Mouse (Mus musculus) ovary, adult 18-20 months (tissue): Measurements from ENCODE around the gene Arhgef3.

Source experiments
- DNase-seq: peaks from one replicate; pipeline ENCODE4 v3.0.0; 2022; ENCODE audit warnings: low spot score, mixed read lengths

Arhgef3 gene

DNA sequence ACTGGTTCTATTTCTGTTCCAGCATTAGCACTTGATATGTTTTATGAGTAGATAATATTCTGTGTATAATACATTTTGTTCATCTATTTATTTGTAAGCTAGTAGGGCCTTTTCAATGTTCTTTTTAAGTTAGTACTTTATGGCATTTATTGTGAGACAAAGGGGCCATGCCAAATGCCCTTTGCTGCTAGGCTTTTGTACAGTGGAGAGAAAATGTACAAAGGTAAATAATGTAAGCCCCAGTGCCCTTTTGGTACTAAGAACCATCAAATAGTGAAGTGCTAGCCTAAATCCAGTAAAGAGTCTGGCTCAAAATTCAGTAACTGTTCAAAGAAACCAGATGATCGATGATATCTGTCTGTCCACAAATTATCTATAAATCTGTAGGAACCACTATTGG lies 307.6 kb downstream of the Arhgef3 start:
- no peak for DNase-seq

DNA sequence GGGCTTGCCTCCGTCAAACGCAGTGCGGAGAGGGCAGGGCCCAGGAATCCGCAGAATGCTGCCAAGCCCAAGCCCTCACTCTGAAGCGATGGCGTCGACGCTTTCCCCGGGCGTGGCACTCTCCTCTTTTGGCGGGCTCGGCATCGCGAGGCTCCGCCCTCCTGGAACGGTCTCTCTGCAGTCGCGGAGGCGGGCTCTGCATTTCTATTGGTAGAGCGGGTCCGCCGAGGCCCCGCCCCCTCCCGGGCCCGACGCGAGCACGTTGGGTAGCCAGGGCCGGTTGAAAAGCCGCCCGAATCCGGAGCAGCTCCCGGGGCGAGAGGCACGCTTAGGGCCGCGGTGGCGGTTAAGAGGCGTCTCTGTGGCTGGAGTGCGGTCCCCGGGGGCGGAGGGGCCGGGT lies 313.9 kb downstream of the Arhgef3 start, which contains the start of gene Fam208a:
Gene Fam208a (plus strand): TSS at position 262 of the 400 bp plus-strand sequence.
- DNase-seq: peak; percentile 87

DNA sequence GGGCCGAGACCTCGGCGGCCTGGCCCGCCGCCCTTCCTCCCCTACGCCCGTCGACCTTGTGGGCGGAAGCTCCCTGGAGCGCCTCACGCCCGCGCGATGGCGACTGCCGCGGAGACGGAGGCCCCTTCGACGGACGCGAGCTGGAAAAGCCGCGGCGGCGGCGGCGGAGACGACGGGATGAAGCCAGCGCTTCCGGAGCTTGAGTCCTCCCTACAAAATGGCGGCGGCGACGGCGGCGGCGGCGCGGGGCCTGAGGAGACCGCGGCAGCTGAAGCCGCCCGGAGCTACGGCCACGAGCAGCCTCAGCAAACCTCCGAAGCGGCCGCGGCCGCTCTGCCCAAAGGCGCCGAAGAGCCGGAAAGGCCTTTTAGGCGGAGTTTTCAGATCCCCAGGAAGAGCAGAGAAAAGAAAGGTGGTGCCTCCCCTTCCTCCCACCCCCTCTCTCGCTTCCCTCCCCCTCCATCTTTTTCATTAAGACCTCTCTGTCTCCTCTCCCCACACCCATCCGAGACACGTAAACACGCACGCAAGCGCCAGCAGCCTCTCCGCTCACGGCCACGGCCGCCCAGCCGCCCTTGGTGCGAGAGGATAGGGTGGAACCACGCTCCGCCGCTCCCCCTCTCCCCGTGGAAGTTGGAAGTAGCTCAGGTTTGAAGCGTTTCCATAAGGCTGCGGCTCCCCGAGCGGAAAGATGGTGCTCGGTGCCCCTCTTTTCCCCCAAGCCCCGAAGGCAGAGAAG lies 314.4 kb downstream of the Arhgef3 start:
- peak; percentile 87 for DNase-seq

DNA sequence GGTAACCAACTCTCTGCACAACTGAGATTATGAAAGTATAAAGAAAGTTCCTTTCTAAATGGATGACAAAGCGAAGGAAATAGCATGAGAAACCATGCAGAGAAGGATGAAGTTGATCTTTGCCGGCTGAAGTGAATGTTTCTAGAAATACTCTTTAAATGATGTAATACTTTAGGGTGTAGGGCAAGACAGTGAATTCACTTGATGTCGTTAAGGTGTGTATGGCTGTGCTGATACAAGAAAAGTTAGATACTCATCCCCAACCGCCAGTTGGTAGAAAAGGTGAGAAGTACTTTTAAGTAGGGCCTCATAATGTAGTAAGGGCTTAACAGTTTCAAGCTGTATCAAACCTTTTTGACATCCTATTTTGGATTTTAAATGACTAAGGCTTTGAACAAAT lies 315.6 kb downstream of the Arhgef3 start:
- no peak for DNase-seq

DNA sequence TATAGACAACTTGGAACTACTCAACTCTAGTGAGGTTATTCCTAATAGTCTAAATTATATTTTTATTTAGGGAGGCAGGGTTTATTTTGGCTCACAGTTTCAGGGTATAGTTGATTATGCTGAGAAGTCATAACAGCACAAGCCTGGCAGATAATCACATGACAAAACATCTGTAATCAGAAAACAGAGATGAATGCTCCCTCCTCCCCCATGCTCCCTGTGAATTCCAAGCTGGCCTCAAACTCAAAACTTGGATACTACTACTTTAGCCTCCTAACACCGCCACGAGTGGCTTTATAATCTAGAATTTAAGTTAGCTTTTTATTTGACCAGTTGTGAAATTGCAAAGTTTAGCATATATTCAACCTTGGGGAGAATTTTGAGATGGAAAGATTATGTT lies 317.4 kb downstream of the Arhgef3 start:
- no peak for DNase-seq

DNA sequence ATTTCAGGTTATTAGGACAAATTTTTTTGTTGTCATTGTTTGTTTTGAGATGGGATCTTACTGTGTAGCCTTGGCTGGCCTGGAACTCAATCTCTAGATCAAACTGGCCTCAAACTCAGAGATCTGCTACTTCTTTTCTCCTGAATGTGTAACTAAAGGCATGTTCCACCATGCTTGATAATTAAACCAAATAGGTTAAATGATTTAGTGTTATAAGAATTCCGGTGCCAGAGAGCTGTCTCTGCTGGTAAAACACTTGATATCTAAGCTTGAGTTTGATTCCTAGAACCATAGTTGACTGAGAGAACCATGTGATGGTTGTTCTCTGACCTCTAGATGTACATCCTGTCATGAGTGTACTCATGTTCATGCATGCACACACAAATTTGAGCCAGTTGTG lies 321.4 kb downstream of the Arhgef3 start:
- DNase-seq: no peak

DNA sequence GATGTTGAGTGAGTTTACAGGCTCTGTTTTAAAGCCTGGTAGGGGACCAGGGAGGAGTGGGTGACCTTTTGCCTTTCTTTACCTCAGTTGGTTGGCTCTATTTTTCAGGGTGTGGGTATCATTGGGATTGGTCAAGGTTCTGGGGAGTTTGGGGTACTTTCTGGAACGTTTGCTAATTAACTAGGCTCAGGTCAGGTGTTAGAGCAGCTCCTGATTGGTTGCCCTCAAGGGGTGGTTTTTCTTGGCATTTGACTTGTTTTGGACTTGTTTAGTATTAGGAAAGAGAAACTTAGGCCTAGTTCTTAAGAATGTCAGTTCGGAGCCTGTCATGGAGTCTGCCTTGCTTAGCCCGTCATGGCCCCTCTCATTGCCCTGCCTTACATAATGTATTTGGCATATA lies 322.1 kb downstream of the Arhgef3 start:
- DNase-seq: no peak

DNA sequence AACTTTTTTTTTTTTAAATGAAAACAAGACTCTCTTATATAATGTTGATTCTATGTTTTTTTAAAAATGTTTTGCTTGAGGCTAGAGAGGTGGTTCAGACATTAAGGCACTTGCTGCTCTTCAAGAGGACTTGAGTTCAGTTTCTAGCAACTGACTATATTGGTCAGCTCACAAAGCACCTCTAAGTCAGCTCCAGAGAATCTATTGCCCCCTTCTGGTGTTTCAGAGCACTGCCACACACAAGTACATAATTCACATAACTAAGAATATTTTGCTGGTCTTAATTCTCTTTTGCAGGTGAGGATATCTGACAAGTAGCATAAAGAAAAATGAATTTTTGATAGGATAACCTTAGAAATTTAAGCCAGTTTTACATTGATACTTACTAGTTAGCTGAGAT lies 326.2 kb downstream of the Arhgef3 start:
- no peak for DNase-seq

DNA sequence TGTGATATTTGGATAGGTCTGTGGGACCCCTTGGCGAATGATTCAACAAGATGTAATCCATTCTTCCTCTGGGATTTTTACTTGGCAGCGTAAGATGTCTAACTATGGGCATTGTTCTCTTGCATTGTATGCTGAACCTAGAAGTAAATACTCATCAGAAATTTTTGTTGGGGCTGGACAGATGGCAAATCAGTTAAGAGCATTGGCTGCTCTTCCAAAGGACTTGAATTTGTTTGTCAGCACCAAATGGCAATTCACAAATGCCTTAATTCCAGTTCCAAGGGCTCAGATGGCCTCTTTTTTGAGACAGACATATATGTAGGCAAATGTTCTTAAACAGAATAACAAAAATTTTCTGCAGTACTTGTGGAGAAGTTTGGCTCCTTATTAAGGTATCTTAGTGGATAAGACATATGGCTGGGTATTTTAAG lies 330.2 kb downstream of the Arhgef3 start:
- DNase-seq: no peak

DNA sequence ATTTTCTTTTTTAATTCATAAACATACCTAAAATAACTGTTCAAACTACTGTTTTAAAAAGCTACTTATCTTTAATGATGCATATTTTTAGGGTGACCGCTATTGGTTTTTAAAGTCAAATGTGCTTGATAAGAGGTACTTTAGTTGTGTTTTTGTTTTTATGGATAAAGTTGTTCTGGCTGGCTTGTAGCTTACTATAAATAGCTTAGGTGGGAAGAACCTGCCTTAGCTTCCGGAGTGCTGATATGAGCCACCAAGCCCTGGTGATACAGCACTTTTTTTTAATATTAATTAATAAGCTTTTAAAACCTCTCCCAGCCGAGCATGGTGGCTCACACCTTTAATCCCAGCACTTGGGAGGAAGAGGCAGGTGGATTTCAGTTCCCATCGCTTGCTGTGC lies 332.3 kb downstream of the Arhgef3 start:
- DNase-seq: no peak
